Mouse (Mus musculus) erythroid progenitor cell, adult 5-6 weeks (primary cell): Measurements from ENCODE around the gene Itga6. TPM values are rescaled to one million over a fixed set of nuclear protein-coding genes. Genes with fewer than 3 reads are reported as not detected.
"Not testable (repeated sequence)": the region's sequence is repeated elsewhere in the genome, so short reads cannot be mapped to it uniquely, and the experiment has no call there.

ENCODE experiments used
- ATAC-seq: replicated peaks from 2 replicates; pipeline ENCODE4 v1.8.0; 2016; ENCODE audit warnings: moderate number of reproducible peaks, mild to moderate bottlenecking, moderate TSS enrichment, inconsistent platforms; ENCODE audit not compliant: poor library complexity, low FRiP score, severe bottlenecking
- total RNA-seq, 2 experiments: library from RNA; stranded (forward) in 1 of 2; stranded (reverse) in 1 of 2; fragments of 150-400 nt in 1 of 2; fragments of 186-747, 209-891 nt in 1 of 2; gene quantifications; 2 replicates each; pipeline versions ENCODE4 v1.2.3 to v1.2.4; 2015 to 2017; ENCODE audit warnings: low replicate concordance in 2 of 2

Itga6 gene
- total RNA-seq, 2 experiments from 2014 or later: 3.6 to 9.6 TPM

- no peak for ATAC-seq
These were observed 129.0 kb downstream of the Itga6 start for GRCm38 (mm10) chr2:71874422-71874821.

DNA sequence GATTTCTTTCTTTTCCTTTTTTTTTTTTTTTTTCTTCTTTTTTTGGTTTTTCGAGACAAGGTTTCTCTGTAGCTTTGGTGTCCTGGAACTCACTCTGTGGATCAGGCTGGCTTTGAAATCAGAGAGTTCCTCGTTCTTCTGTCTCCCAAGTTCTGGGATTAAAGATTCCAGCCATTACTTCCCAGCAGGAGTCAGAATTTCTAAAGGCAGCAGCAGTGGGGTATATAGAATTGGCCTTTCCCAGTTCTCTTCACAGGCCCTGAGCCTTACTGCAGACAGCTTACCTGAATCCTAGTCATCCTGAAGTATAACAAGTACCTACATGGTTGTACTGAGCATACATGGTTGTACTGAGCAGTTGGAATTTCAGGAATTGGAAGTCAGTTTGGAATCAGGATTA lies 129.4 kb downstream of the Itga6 start:
- ATAC-seq: no peak

DNA sequence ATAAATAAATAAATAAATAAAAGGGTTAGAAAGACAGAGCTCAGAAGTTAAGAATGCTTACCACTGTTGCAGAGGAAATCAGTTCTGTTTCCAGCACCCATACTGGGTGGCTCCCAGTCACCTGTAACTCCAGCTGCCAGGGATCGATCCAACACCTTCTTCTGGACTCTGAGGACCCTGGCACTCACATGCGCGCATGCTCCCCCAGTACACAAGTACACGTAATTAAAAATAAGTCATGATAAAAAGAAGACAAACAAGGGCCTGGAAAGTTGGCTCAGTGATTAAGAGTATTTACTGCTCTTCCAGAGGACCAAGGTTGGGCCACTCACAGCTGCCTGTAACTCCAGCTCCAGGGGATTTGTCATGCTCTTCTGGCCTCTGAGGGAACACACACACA lies 132.4 kb downstream of the Itga6 start:
- ATAC-seq: no peak

GRCm38 (mm10) chr2:71878441-71878840 lies 133.0 kb downstream of the Itga6 start:
- peak; percentile 74 for ATAC-seq

GRCm38 (mm10) chr2:71878943-71879342 lies 133.5 kb downstream of the Itga6 start:
- peak; percentile 45; the same call in 1 of the 2 replicates for ATAC-seq

- no peak for ATAC-seq
These were observed 137.7 kb downstream of the Itga6 start for GRCm38 (mm10) chr2:71882914-71883651.

- no peak for ATAC-seq
These were observed 141.9 kb downstream of the Itga6 start for GRCm38 (mm10) chr2:71887269-71887668.

GRCm38 (mm10) chr2:71888437-71888836 lies 143.0 kb downstream of the Itga6 start:
- ATAC-seq: no peak

DNA sequence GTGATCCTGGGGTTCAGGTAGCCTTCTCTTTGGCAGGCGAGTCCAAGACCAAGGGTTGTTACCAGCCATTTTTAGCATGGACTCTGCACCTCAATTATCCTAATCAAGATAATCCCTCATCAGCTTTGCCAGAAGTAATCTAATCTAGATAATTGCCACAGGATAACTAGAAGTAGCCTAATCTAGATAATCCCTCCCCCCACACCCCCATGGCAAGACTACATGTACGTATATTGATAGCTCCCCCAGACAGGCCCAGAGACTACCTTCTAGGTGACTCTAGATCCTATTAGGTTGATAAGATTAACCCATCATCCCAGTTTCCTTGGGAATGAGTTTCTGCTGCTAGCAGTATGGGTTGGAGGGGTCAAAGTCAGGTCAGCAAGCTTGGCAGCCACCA lies 146.1 kb downstream of the Itga6 start:
- no peak for ATAC-seq

DNA sequence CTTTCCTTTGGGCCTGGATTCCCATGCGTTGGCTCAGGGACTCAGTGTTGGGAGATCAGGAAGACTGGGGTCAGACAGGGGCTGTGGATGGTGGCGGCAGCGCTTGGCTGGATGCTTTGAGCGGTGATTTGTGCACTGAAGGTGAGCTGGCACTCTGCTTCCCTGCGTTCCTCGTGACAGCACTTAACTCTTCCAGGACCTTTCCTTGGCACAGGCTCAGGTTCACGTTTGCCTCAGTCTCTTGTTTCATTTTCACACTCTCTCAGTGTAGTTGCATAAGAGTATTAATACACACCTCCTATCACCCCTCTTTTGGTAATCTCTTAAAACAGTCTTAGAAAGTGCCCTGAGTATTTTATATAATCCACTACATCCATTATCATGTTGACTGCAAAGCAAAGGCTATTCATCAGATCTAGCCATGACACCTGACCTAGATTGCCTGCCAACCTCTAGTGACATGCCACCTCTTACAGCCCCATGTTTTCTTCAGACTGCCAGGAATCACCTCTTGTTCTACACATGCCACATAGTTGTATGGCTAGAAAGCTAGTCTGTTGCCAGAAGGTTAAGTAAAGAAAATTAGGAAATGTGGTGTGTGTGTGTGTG lies 147.4 kb downstream of the Itga6 start:
- no peak for ATAC-seq

- no peak for ATAC-seq
These were observed 150.3 kb downstream of the Itga6 start for GRCm38 (mm10) chr2:71895596-71896286.

DNA sequence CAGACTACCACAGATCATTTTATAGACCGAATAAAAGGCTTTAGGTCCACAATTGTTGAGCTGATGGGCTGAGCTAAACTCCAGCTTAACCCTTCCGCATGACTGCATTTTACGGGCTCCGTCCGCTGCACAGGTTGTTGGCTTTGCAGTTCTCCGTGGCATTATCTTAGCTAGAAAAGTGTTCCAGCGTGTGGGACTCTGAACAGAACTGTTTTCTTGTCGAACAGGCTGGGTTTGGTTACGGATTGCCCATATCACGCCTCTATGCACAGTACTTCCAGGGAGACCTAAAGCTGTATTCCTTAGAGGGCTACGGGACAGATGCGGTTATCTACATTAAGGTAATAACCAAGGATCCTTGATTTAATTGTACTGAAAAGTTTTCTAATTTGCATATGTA lies 152.0 kb downstream of the Itga6 start:
- no peak for ATAC-seq

- ATAC-seq: 0 out of 2 replicates have a peak, but pooled peaks have one; percentile 46
These were observed 153.0 kb downstream of the Itga6 start for GRCm38 (mm10) chr2:71898335-71898856.

DNA sequence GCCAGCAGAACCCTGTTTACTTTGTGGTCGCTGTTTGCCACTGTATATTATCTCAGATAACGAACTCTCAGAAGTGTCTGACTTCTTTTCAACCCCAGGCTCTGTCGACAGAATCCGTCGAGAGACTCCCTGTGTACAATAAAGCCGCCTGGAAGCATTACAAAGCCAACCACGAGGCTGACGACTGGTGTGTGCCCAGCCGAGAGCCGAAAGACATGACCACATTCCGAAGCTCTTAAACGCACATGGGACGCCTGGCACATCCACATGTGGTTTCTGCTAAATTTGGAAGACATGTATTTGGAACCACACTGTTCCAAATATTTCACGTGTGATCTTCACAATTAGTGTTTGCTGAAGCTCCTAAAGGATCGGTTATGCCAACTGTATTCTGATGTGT lies 154.5 kb downstream of the Itga6 start:
- ATAC-seq: no peak

DNA sequence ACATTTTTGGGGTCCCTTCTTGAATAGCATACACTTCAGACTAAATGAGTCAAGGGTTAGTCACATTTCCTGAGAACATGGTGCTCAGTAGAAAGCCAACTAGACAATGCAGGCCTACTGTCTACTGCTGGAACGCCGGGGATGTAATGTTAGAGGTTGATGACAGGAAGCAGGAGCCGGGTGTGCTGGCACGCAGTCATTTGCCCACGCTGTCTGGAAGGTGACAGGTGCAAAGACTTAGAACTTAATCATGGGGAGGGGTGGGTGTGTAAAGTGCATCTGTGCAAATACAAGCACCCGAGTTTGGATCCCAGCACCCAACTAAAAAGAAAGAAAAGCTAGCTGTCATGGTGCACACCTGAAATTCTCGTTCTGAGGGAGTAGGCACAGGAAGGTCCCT lies 159.7 kb downstream of the Itga6 start:
- no peak for ATAC-seq

DNA sequence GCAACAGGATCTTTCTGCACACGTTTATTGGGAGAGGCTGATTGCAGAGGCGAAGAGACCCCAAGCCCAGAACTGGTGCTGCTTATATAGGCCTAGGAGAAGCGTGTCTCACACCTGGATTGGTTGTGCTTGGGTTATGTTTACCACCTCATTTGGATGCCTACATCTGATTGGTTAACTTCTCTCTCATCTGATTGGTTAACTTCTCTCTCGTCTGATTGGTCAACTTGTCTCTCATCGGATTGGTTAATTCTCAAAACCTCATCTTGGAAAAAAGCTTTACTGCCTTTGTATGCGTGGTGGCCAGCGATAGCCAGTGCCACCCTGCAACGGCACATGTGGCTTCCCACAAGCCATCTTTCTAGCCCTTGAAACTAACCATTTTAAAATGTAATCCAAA lies 160.9 kb downstream of the Itga6 start:
- not testable (repeated sequence) for ATAC-seq

Other genes starting within 250 kb of the Itga6 start
- gene Dlx1, start 217.5 kb upstream of the Itga6 start, total RNA-seq (2015; ENCODE audit: low replicate concordance): 2.2 TPM in 1 of 2 replicates, not detected in the other
- not detected in 2 replicates for gene Dlx1, start 217.5 kb upstream of the Itga6 start, total RNA-seq (2017; ENCODE audit: low replicate concordance)
- not detected in 2 replicates for gene Dlx2, start 198.9 kb upstream of the Itga6 start, total RNA-seq (2015; ENCODE audit: low replicate concordance)
- gene Dlx2, start 198.9 kb upstream of the Itga6 start, total RNA-seq (2017; ENCODE audit: low replicate concordance): not detected in 2 replicates
- 2.5 and 9.4 TPM in 2 replicates for gene Pdk1, start 127.6 kb downstream of the Itga6 start, total RNA-seq (2015; ENCODE audit: low replicate concordance)
- gene Pdk1, start 127.6 kb downstream of the Itga6 start, total RNA-seq (2017; ENCODE audit: low replicate concordance): 7.3 and 19.4 TPM in 2 replicates
- gene Rapgef4, start 235.6 kb downstream of the Itga6 start, total RNA-seq (2015; ENCODE audit: low replicate concordance): 0.42 TPM in 1 of 2 replicates, not detected in the other
- not detected in 2 replicates for gene Rapgef4, start 235.6 kb downstream of the Itga6 start, total RNA-seq (2017; ENCODE audit: low replicate concordance)